Mouse (Mus musculus): Measurements from ENCODE around the gene Olfr331.
"Not testable (repeated sequence)": the region's sequence is repeated elsewhere in the genome, so short reads cannot be mapped to it uniquely, and the experiment has no call there.

The Olfr331 gene

DNA sequence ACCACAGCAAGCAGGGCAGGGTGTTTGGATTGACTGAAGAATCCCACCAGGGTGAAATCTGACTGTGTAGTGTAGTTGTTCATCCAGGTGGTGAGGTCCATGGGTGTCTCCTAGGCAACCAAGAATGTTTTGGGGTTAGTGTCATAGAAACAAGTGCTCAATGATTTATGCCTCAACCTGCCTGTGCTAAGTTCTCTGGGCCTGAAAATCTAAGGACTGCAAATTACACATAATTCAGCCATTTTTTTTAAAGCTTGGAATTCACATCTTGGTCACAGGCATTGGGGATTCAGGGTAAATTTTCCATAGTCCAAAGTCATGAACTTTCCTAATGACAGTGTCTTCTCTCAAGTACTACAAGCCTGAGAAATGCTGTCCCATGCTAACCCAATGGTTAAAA lies at the start of gene Olfr331:
Gene Olfr331, minus strand, starts transcription at position 101 of the 400 bp plus-strand sequence.
- in situ Hi-C loops (cut with MboI; ENCODE audit: low pct_unique_long_range_greater_than_20kb in 1 of 2, low sequenced_read_pairs in 2 of 2, unreplicated experiment in 1 of 2), result not testable (repeated sequence)

DNA sequence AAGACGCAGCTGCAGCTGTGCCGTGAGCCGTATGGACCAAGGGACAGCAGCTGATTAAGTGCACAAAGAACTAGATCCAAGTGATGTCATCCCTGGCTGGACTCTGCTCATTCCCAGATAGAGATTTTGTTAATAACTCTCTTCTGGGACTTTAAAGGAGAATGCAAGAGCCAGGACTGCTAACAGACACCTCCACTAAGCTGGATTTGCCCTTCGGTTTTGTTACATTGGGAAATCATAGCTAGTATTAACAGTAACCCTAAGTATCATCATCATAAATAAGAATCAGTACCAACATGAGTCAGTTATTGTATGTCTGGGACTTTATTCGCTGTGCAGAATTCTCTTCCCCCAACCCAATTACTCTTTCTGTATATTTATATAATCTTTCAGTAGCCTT lies 44.0 kb upstream of the Olfr331 start, which contains the start of gene Olfr329-ps:
Gene Olfr329-ps, minus strand, starts transcription at position 101 of the 400 bp plus-strand sequence.
- in situ Hi-C loops (cut with MboI; ENCODE audit: low pct_unique_long_range_greater_than_20kb in 1 of 2, low sequenced_read_pairs in 2 of 2, unreplicated experiment in 1 of 2), result no loop called here

DNA sequence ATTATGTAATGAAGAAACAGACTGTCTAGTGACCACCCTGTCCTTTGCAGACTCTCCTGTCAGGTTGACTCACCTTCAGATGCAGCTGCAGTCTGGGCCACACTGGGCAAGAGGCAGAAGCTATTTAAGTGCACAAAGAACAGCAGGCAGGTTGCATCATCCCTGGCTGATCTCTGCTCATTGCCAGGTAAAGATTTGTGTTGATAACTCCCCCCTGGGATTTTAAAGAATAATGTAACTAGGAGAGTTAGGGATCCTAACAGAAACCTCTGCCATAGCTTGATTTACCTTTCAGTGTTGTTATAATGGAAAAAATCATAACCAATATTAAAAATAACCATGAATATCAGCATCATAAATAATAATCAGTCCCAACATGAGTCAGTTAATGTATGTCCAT lies 32.4 kb upstream of the Olfr331 start, which contains the start of gene Olfr330:
Gene Olfr330, minus strand, starts transcription at position 101 of the 400 bp plus-strand sequence.
- in situ Hi-C loops (cut with MboI; ENCODE audit: low pct_unique_long_range_greater_than_20kb in 1 of 2, low sequenced_read_pairs in 2 of 2, unreplicated experiment in 1 of 2), result not testable (repeated sequence)

DNA sequence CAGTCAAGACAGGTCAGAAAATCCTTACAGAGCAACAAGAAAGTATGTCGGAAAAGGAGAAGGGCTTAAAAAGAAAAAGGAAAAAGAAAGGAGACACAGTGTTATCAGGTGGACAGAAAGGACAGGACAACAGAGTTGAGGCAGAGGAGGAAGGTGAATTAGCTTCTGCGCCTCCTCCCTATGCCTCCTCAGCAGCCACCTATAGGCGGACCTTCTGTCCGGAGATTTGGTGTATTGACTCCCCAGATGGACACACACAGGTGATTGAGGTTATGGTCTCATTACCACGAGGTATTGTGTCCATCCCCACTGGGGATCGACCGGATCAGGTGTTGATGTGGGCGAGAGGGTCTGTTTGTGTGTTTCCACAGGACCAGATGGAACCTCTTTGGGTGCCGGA lies 17.4 kb upstream of the Olfr331 start:
- in situ Hi-C loops (cut with MboI; ENCODE audit: low pct_unique_long_range_greater_than_20kb in 1 of 2, low sequenced_read_pairs in 2 of 2, unreplicated experiment in 1 of 2), result not testable (repeated sequence)

DNA sequence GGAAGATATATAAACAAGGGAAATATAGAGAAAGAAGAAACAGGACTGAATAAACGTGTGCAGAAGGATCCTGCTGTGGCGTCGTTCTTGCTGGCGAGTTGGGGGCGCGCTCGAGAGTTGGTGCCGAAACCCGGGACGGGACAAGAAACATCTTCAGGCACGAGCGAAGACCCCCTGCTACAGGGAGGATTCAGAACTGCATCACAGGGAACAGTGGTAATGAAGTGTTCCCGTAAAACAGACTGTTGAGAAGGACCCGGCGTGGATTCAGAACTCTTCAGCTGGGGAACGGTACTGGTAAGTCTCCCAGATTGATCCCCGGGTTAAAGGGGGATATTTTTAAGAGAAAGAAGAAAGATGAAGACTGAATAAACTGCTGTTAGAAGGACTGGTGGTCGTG lies 16.5 kb upstream of the Olfr331 start:
- in situ Hi-C loops (cut with MboI; ENCODE audit: low pct_unique_long_range_greater_than_20kb in 1 of 2, low sequenced_read_pairs in 2 of 2, unreplicated experiment in 1 of 2), result not testable (repeated sequence)

DNA sequence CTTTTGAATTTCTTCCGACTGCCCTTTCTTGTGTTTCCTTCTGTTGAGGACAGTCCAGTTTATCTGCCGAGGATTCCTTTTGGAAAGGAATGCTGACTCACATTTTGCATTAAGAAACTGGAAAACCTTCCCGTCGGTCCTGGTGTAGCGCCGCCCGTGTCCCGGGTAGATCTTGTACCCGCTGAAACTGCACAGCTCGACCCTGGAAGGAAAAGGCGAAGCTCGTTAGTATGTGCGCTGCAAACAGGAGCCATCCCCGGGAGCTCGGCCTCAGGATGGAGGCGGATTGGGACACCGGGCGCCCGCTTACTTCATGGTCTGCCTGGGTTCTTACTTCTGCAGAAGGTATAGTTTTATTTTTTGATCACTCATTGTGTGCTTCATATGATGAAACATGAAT lies 6.7 kb upstream of the Olfr331 start:
- in situ Hi-C loops (cut with MboI; ENCODE audit: low pct_unique_long_range_greater_than_20kb in 1 of 2, low sequenced_read_pairs in 2 of 2, unreplicated experiment in 1 of 2), result not testable (repeated sequence)

DNA sequence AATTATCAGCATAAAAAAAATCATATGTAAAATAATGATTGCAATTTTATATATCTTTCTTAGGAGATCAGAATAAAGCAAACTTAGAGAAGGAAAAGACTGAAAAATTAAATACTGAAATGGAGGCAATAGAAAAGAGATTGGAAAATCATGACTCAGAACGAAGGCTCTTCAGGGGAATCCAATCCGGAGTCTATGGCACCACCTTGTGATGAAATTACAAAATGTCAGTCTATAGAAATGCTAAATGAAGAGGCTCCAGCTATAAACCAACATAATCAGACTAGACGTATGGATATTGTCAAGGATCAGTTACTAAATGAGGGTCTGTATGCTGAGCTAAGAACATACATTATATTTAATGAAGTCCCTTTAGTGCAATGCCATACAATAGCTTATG lies 3.1 kb downstream of the Olfr331 start:
- in situ Hi-C loops (cut with MboI; ENCODE audit: low pct_unique_long_range_greater_than_20kb in 1 of 2, low sequenced_read_pairs in 2 of 2, unreplicated experiment in 1 of 2), result no loop called here

DNA sequence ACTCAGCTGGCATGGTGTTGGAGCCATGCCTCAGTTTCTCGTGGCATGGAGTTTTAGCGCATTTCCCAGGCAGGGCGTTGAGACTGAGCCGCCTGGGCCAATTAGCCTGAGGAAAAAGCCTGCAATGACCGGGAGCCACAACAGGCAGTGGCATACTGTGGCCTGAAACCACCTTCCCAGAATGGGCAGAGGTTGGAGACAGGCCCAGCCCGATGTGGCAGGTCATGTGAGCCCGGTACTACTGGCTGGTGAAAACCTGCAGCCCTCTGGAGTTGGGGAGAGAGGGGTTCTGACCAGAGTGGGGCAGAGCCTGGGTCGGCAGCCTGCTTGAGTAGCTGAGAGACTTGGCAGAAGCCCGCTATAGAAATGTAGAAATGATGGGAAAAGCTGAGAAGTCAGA lies 3.6 kb downstream of the Olfr331 start:
- in situ Hi-C loops (cut with MboI; ENCODE audit: low pct_unique_long_range_greater_than_20kb in 1 of 2, low sequenced_read_pairs in 2 of 2, unreplicated experiment in 1 of 2), result no loop called here

DNA sequence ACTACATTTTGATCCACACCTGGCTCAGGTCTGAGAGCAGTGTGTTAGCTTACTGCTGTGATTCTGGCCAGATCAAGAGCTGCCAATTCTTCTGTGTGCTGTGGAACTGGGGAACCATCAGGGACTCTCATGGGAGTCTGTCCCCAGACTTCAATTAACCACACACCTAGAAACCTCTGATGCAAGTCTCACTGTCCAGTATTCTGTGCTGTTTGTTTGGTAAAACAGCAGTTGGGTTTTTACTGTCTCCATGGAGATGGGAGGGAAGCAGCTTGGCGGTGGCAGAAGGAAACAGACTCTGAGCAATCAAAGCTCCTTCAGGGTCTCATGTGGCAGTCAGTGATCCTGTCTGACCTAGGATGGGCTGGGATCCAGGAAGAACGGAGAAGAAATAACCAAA lies 9.9 kb downstream of the Olfr331 start, which contains the start of gene Olfr332:
Gene Olfr332, minus strand, starts transcription at position 101 of the 400 bp plus-strand sequence.
- in situ Hi-C loops (cut with MboI; ENCODE audit: low pct_unique_long_range_greater_than_20kb in 1 of 2, low sequenced_read_pairs in 2 of 2, unreplicated experiment in 1 of 2), result no loop called here

DNA sequence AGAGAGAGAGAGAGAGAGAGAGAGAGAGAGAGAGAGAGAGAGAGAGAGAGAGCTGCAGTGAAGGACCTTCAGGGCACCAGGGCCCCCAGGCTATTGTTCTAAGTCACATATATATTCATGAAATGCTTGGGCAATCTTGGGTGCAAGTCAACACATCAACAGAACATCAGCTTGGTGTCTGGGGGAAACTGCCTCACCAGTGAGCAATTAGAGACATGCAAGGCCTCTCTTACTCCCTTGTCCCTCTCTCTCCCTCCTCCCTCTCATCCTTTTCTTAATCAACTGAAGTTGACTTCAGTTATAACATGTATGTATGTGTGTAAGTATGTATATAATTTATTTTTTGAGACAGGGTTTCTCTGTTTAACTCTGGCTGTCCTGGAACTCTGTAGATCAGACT lies 40.2 kb downstream of the Olfr331 start, which contains the start of gene Olfr30:
Gene Olfr30, minus strand, starts transcription at position 101 of the 400 bp plus-strand sequence.
- in situ Hi-C loops (cut with MboI; ENCODE audit: low pct_unique_long_range_greater_than_20kb in 1 of 2, low sequenced_read_pairs in 2 of 2, unreplicated experiment in 1 of 2), result no loop called here

DNA sequence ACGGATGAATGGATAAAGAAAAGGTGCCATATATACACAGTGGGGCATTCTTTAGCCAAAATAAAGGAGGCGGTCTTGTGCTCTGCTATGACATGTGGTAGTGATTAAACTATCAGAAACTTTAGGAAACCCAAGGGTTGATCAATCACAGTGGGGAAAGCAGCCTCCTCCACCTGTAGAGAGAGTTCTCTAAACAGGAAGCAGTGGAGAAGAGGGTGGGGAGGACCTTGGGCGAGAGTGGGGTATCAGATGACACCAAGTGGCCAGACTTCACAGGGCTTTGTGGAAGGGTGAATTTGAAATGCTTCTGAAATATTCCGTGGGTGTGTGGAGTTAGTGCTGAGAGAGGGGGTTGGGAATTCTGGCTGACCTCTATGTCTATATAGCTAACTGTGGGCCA lies 48.8 kb downstream of the Olfr331 start:
- in situ Hi-C loops (cut with MboI; ENCODE audit: low pct_unique_long_range_greater_than_20kb in 1 of 2, low sequenced_read_pairs in 2 of 2, unreplicated experiment in 1 of 2), result no loop called here

DNA sequence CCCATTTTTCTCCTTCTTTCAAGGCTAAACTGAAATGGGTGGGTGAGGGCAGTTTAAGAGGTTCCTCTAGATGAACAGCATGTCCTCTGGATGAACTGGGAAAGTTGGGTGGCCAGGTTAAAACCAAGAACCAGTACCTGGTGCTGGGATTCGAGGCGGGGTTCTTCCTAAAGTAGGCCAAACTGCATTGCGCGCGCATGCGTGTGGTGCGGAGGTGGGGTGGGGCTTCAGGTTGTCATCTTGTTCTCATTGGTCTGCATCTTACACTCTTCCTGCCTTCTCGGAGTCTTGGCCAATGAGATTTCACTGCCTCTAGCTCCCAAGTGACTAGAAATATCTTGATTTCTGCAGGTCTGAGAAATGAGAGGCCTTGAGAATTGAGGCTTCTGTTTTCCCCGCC lies 49.6 kb downstream of the Olfr331 start, which contains the start of gene Lypd9:
Gene Lypd9, minus strand, starts transcription at position 165 of the 400 bp plus-strand sequence.
- in situ Hi-C loops (cut with MboI; ENCODE audit: low pct_unique_long_range_greater_than_20kb in 1 of 2, low sequenced_read_pairs in 2 of 2, unreplicated experiment in 1 of 2), result no loop called here

All from mouse embryonic stem cell (cell line).